Mouse (Mus musculus) granulocyte monocyte progenitor cell, adult 5-6 weeks (primary cell): Measurements from ENCODE around the gene Sfxn4. TPM values are rescaled to one million over a fixed set of nuclear protein-coding genes. Genes with fewer than 3 reads are reported as not detected.

Experiments
- total RNA-seq, 2 experiments: library from RNA; stranded (forward) in 1 of 2; stranded (reverse) in 1 of 2; fragments of 200-712, 200-1000 nt in 1 of 2; fragments of >200 nt in 1 of 2; fragmentation: Nextera tagmentation in 1 of 2; gene quantifications; 2 replicates each; pipeline ENCODE4 v1.2.3; 2014 to 2017

Gene Sfxn4
- total RNA-seq, 2 experiments from 2014 or later: 2.6 TPM

Other genes with a start within 250 kb of the Sfxn4 start
- 1.3 and 3.8 TPM in 2 replicates for gene Nanos1, start 105.5 kb downstream of the Sfxn4 start, total RNA-seq (2014; fragmentation: Nextera tagmentation)
- gene Nanos1, start 105.5 kb downstream of the Sfxn4 start, total RNA-seq (2017): 1.2 and 1.4 TPM in 2 replicates
- 269 and 272 TPM in 2 replicates for gene Eif3a, start 70.8 kb downstream of the Sfxn4 start, total RNA-seq (2014; fragmentation: Nextera tagmentation)
- gene Eif3a, start 70.8 kb downstream of the Sfxn4 start, total RNA-seq (2017): 334 and 405 TPM in 2 replicates
- gene Fam45a, start 49.9 kb downstream of the Sfxn4 start, total RNA-seq (2014; fragmentation: Nextera tagmentation): 27.0 and 54.3 TPM in 2 replicates
- gene Fam45a, start 49.9 kb downstream of the Sfxn4 start, total RNA-seq (2017): 19.8 and 19.9 TPM in 2 replicates
- gene Prdx3, start 13.1 kb upstream of the Sfxn4 start, total RNA-seq (2014; fragmentation: Nextera tagmentation): 98.9 and 99.6 TPM in 2 replicates
- 89.8 and 96.0 TPM in 2 replicates for gene Prdx3, start 13.1 kb upstream of the Sfxn4 start, total RNA-seq (2017)
- 0.52 and 4.0 TPM in 2 replicates for gene Grk5, start 28.3 kb upstream of the Sfxn4 start, total RNA-seq (2014; fragmentation: Nextera tagmentation)
- 0.65 and 1.1 TPM in 2 replicates for gene Grk5, start 28.3 kb upstream of the Sfxn4 start, total RNA-seq (2017)